Mouse (Mus musculus): ENCODE data around the gene Hdac5. TPM values are rescaled to one million over a fixed set of nuclear protein-coding genes. Genes with fewer than 3 reads are reported as not detected.

Gene Hdac5
- polyA plus RNA-seq, 1 experiment from 2014 or later: 54.5 TPM

DNA sequence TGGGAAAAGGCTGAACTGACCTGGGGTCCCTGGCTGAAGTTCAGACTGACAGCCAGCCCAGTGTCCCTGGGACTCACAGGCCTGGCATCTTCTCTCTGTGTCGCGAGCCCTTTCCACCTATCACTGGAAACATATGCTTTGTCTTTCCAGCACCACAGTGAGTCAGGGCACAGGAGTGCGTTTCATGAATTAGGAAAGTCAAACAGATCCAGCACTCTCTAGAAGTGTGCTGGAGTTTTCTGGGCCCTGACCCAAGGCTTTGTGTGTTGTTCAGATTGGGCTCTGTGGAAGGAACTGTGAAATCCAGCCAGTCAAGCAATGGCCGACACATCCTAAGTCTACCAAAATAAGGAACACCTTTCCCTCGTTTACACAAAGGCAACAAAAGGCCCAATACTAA, 4.7 kb downstream of the Hdac5 start:
- Histone ChIP-seq H3K4me3 (ENCODE audit: control insufficient read depth in 1 of 2, insufficient read depth in 1 of 2, low read depth in 1 of 2, low read length in 2 of 2) (no peak overlapping the region), H3K27me3 (ENCODE audit: control insufficient read depth, insufficient read depth, low read length) (no peaks in the 10 kb centered on the region), H3K9ac (ENCODE audit: low read length) (peak overlapping the region; percentile 64), H3K9me3 (ENCODE audit: control insufficient read depth, low read length) (no peaks in the 10 kb centered on the region), H3K4me2 (ENCODE audit: low read length) (peak overlapping the region; percentile 58), H3K4me1 (ENCODE audit: control insufficient read depth in 2 of 2, insufficient read depth in 2 of 2, low read length in 2 of 2) (peaks cover 56 to 92% of the 10 kb centered on the region in 2 experiments), H3K36me3 (ENCODE audit: control insufficient read depth, insufficient read depth, low read length) (peaks cover 14% of the 10 kb centered on the region), H3K27ac (replicated peaks in 1 of 2; ENCODE audit: control insufficient read depth in 1 of 2, insufficient read depth in 1 of 2, low read depth in 2 of 2, low read length in 2 of 2) (peak overlapping the region in 1 of 2 experiments; percentile 7; a peak in 1 of 4 replicates)
- ATAC-seq (ENCODE audit: insufficient number of reproducible peaks, insufficient read depth, low FRiP score, low read depth): no peak
- 59% methylated on average over 5 of the region's 5 CpGs for WGBS

DNA sequence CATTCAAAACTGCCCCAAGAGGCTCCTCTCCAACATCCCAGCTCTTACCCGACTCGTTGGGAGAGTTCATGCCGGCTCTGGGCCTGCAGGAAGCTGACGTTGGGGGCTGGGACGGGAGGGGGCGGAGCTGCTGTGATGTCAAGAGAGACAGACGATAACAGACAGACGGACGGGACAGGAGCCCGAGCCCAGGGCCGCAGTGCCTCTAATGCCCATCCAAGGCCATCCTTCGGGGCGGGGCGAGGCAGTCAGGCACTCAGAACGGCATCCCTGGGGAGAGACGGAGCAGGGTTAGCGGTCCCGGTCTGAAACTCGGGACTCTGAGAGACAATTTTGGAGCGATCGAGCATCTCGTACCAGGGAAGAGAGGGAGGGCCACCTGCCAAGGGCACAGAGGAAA, 5.3 kb downstream of the Hdac5 start:
- Histone ChIP-seq H3K4me1 (ENCODE audit: control insufficient read depth in 2 of 2, insufficient read depth in 2 of 2, low read length in 2 of 2) (peaks cover 61 to 97% of the 10 kb centered on the region in 2 experiments), H3K27ac (replicated peaks in 1 of 2; ENCODE audit: control insufficient read depth in 1 of 2, insufficient read depth in 1 of 2, low read depth in 2 of 2, low read length in 2 of 2) (no peak overlapping the region; a peak in 1 of 4 replicates), H3K4me3 (ENCODE audit: control insufficient read depth in 1 of 2, insufficient read depth in 1 of 2, low read depth in 1 of 2, low read length in 2 of 2) (peak overlapping the region in 1 of 2 experiments; percentile 13; a peak in 1 of 4 replicates), H3K27me3 (ENCODE audit: control insufficient read depth, insufficient read depth, low read length) (no peaks in the 10 kb centered on the region), H3K4me2 (ENCODE audit: low read length) (peak overlapping the region; percentile 58), H3K9me3 (ENCODE audit: control insufficient read depth, low read length) (no peaks in the 10 kb centered on the region), H3K36me3 (ENCODE audit: control insufficient read depth, insufficient read depth, low read length) (peaks cover 14% of the 10 kb centered on the region), H3K9ac (ENCODE audit: low read length) (peak overlapping the region; percentile 64)
- WGBS: 8% methylated on average over 22 of the region's 22 CpGs
- ATAC-seq (ENCODE audit: insufficient number of reproducible peaks, insufficient read depth, low FRiP score, low read depth): no peak

DNA sequence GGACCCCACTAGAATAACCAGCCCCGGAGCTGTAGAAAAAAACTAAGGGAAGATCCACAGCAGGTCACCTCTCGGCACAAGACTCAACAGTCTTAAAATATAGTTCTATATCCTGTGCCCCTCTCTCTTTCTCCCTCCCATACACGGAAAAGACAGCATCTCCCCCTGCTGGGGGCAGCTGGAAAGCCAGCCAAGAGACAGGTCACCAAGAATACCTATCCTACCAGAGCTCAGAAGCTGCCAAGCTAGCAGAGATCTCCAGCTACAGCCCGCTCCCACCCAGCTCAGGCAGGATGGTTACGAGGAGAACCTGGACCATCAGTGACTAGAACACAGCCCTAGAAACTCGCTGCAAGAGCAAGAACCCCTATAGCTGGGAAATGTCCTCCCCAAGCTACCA, 6.8 kb downstream of the Hdac5 start:
- Histone ChIP-seq H3K9ac (ENCODE audit: low read length) (peak overlapping the region; percentile 21), H3K27me3 (ENCODE audit: control insufficient read depth, insufficient read depth, low read length) (no peaks in the 10 kb centered on the region), H3K9me3 (ENCODE audit: control insufficient read depth, low read length) (no peaks in the 10 kb centered on the region), H3K4me3 (ENCODE audit: control insufficient read depth in 1 of 2, insufficient read depth in 1 of 2, low read depth in 1 of 2, low read length in 2 of 2) (no peak overlapping the region), H3K36me3 (ENCODE audit: control insufficient read depth, insufficient read depth, low read length) (peaks cover 14% of the 10 kb centered on the region), H3K27ac (replicated peaks in 1 of 2; ENCODE audit: control insufficient read depth in 1 of 2, insufficient read depth in 1 of 2, low read depth in 2 of 2, low read length in 2 of 2) (no peak overlapping the region; a peak in 1 of 4 replicates), H3K4me2 (ENCODE audit: low read length) (0 out of 2 replicates have a peak overlapping the region, but pooled peaks have one; percentile 5), H3K4me1 (ENCODE audit: control insufficient read depth in 2 of 2, insufficient read depth in 2 of 2, low read length in 2 of 2) (peaks cover 66 to 93% of the 10 kb centered on the region in 2 experiments)
- no peak for ATAC-seq (ENCODE audit: insufficient number of reproducible peaks, insufficient read depth, low FRiP score, low read depth)
- WGBS: 23% methylated on average over 6 of the region's 6 CpGs

GRCm38 (mm10) chr11:102221954-102222351, 8.0 kb downstream of the Hdac5 start:
- Histone ChIP-seq H3K36me3 (ENCODE audit: control insufficient read depth, insufficient read depth, low read length) (peaks cover 14% of the 10 kb centered on the region), H3K9me3 (ENCODE audit: control insufficient read depth, low read length) (no peaks in the 10 kb centered on the region), H3K27ac (replicated peaks in 1 of 2; ENCODE audit: control insufficient read depth in 1 of 2, insufficient read depth in 1 of 2, low read depth in 2 of 2, low read length in 2 of 2) (no peak overlapping the region), H3K27me3 (ENCODE audit: control insufficient read depth, insufficient read depth, low read length) (no peaks in the 10 kb centered on the region), H3K4me3 (ENCODE audit: control insufficient read depth in 1 of 2, insufficient read depth in 1 of 2, low read depth in 1 of 2, low read length in 2 of 2) (no peak overlapping the region), H3K9ac (ENCODE audit: low read length) (no peak overlapping the region), H3K4me1 (ENCODE audit: control insufficient read depth in 2 of 2, insufficient read depth in 2 of 2, low read length in 2 of 2) (peaks cover 54 to 89% of the 10 kb centered on the region in 2 experiments), H3K4me2 (ENCODE audit: low read length) (no peak overlapping the region)
- WGBS: 69% methylated on average over 8 of the region's 8 CpGs
- no peak for ATAC-seq (ENCODE audit: insufficient number of reproducible peaks, insufficient read depth, low FRiP score, low read depth)

DNA sequence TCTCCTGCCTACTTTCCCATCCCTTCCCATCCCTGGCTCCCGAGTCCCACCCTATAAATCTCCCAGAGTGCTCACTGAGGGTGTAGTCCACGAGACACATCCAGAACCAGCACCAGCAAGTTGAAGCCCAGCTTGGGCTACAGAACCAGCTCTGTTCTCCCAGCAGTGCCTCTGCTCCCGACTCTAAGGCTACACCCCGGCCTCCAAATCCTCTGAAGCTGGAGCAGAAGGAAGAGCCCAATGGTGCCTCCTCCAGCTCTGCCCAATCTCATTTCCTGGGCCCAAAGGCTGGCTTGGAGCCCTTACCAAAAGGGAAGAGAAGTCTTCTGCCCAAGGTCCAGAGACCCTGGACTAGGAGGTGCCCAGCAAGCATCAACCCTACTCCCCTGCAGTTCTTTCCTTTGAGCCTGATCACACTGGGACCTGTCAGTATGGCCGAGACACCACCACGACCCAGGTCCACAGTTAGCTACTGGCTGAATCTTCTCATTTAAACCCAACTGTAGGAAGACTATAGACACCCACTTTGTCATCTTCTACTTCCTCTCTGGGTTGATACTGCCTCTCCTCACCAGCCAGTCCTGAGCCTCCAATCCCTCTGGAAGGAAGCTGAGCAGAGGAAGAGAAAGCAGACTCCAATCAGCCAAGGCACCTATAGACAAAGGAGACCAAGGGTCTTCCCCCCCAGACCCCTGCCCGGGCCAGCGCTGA, 8.6 kb downstream of the Hdac5 start:
- peaks cover 14% of the 10 kb centered on the region for H3K36me3 ChIP-seq (ENCODE audit: control insufficient read depth, insufficient read depth, low read length)
- no peak overlapping the region for H3K4me3 ChIP-seq (ENCODE audit: control insufficient read depth in 1 of 2, insufficient read depth in 1 of 2, low read depth in 1 of 2, low read length in 2 of 2)
- ATAC-seq (ENCODE audit: insufficient number of reproducible peaks, insufficient read depth, low FRiP score, low read depth): no peak
- no peak overlapping the region for H3K4me2 ChIP-seq (ENCODE audit: low read length)
- H3K27me3 ChIP-seq (ENCODE audit: control insufficient read depth, insufficient read depth, low read length): no peaks in the 10 kb centered on the region
- WGBS: 81% methylated on average over 8 of the region's 8 CpGs
- H3K4me1 ChIP-seq (ENCODE audit: control insufficient read depth in 2 of 2, insufficient read depth in 2 of 2, low read length in 2 of 2): peaks cover 54 to 84% of the 10 kb centered on the region in 2 experiments
- H3K9ac ChIP-seq (ENCODE audit: low read length): no peak overlapping the region
- H3K9me3 ChIP-seq (ENCODE audit: control insufficient read depth, low read length): no peaks in the 10 kb centered on the region
- H3K27ac ChIP-seq (replicated peaks in 1 of 2; ENCODE audit: control insufficient read depth in 1 of 2, insufficient read depth in 1 of 2, low read depth in 2 of 2, low read length in 2 of 2): no peak overlapping the region

GRCm38 (mm10) chr11:102220451-102220850, 9.5 kb downstream of the Hdac5 start:
- H3K9ac ChIP-seq (ENCODE audit: low read length): peak overlapping the region; percentile 25

GRCm38 (mm10) chr11:102219994-102220346, 10.0 kb downstream of the Hdac5 start:
- peak overlapping the region in 1 of 2 experiments; percentile 69; a peak in 1 of 4 replicates for H3K4me3 ChIP-seq (ENCODE audit: control insufficient read depth in 1 of 2, insufficient read depth in 1 of 2, low read depth in 1 of 2, low read length in 2 of 2)
- no peaks in the 10 kb centered on the region for H3K9me3 ChIP-seq (ENCODE audit: control insufficient read depth, low read length)
- peak overlapping the region; percentile 80 for H3K4me2 ChIP-seq (ENCODE audit: low read length)
- ATAC-seq (ENCODE audit: insufficient number of reproducible peaks, insufficient read depth, low FRiP score, low read depth): peak; percentile 36
- H3K27me3 ChIP-seq (ENCODE audit: control insufficient read depth, insufficient read depth, low read length): no peaks in the 10 kb centered on the region
- peak overlapping the region; percentile 91 to 94 for H3K27ac ChIP-seq (replicated peaks in 1 of 2; ENCODE audit: control insufficient read depth in 1 of 2, insufficient read depth in 1 of 2, low read depth in 2 of 2, low read length in 2 of 2)
- 17% methylated on average over 4 of the region's 4 CpGs for WGBS
- peak overlapping the region; percentile 25 for H3K9ac ChIP-seq (ENCODE audit: low read length)
- peaks cover 14% of the 10 kb centered on the region for H3K36me3 ChIP-seq (ENCODE audit: control insufficient read depth, insufficient read depth, low read length)
- H3K4me1 ChIP-seq (ENCODE audit: control insufficient read depth in 2 of 2, insufficient read depth in 2 of 2, low read length in 2 of 2): peaks cover 56 to 83% of the 10 kb centered on the region in 2 experiments

More at GRCm38 (mm10) chr11:102220451-102220850, 9.5 kb downstream of the Hdac5 start:
- ATAC-seq (ENCODE audit: insufficient number of reproducible peaks, insufficient read depth, low FRiP score, low read depth): no peak
- H3K36me3 ChIP-seq (ENCODE audit: control insufficient read depth, insufficient read depth, low read length): peaks cover 14% of the 10 kb centered on the region
- no peak overlapping the region for H3K4me3 ChIP-seq (ENCODE audit: control insufficient read depth in 1 of 2, insufficient read depth in 1 of 2, low read depth in 1 of 2, low read length in 2 of 2)
- 34% methylated on average over 6 of the region's 6 CpGs for WGBS
- H3K27ac ChIP-seq (replicated peaks in 1 of 2; ENCODE audit: control insufficient read depth in 1 of 2, insufficient read depth in 1 of 2, low read depth in 2 of 2, low read length in 2 of 2): peak overlapping the region; percentile 38 to 94
- H3K27me3 ChIP-seq (ENCODE audit: control insufficient read depth, insufficient read depth, low read length): no peaks in the 10 kb centered on the region
- peak overlapping the region; percentile 80 for H3K4me2 ChIP-seq (ENCODE audit: low read length)
- H3K9me3 ChIP-seq (ENCODE audit: control insufficient read depth, low read length): no peaks in the 10 kb centered on the region
- H3K4me1 ChIP-seq (ENCODE audit: control insufficient read depth in 2 of 2, insufficient read depth in 2 of 2, low read length in 2 of 2): peaks cover 56 to 83% of the 10 kb centered on the region in 2 experiments
